Mouse (Mus musculus): ENCODE measurements at regions not wholly inside any gene's neighbourhood (a gene's known extent, or its start where the extent isn't known, plus 50 kb on each side); places are given as distances from the start of the nearest gene placed in this dataset.

GRCm38 (mm10) chr9:73355876-73356275 is 242.7 kb downstream of the Rsl24d1 start:
- Histone ChIP-seq H3K4me2 (no peak overlapping the region), H3K9ac (ENCODE audit: low read depth, low read length) (no peak overlapping the region), H3K4me3 (ENCODE audit: low read depth, low read length) (no peak overlapping the region), H3K4me1 (ENCODE audit: control insufficient read depth, insufficient read depth, low read length) (no peaks in the 10 kb centered on the region), H3K27me3 (ENCODE audit: control insufficient read depth, insufficient read depth, low read length) (no peaks in the 10 kb centered on the region), H3K9me3 (replicated peaks; ENCODE audit: control insufficient read depth, low read length) (no peaks in the 10 kb centered on the region), H3K36me3 (ENCODE audit: control insufficient read depth, insufficient read depth, low read length) (no peaks in the 10 kb centered on the region), H3K27ac (ENCODE audit: low read depth, low read length) (no peak overlapping the region)
- ATAC-seq (replicated peaks; ENCODE audit: insufficient number of reproducible peaks, low FRiP score, low TSS enrichment) = no peak
- WGBS (ENCODE audit: insufficient replicate concordance) = 63% methylated on average over 5 of the region's 5 CpGs

GRCm38 (mm10) chr9:73358968-73359367 is 245.7 kb downstream of the Rsl24d1 start:
- Histone ChIP-seq H3K4me2 (no peak overlapping the region), H3K27ac (ENCODE audit: low read depth, low read length) (no peak overlapping the region), H3K36me3 (ENCODE audit: control insufficient read depth, insufficient read depth, low read length) (no peaks in the 10 kb centered on the region), H3K4me1 (ENCODE audit: control insufficient read depth, insufficient read depth, low read length) (no peaks in the 10 kb centered on the region), H3K9ac (ENCODE audit: low read depth, low read length) (no peak overlapping the region), H3K27me3 (ENCODE audit: control insufficient read depth, insufficient read depth, low read length) (no peaks in the 10 kb centered on the region), H3K4me3 (ENCODE audit: low read depth, low read length) (no peak overlapping the region), H3K9me3 (replicated peaks; ENCODE audit: control insufficient read depth, low read length) (no peaks in the 10 kb centered on the region)
- no peak for ATAC-seq (replicated peaks; ENCODE audit: insufficient number of reproducible peaks, low FRiP score, low TSS enrichment)
- WGBS (ENCODE audit: insufficient replicate concordance) = 87% methylated on average over 6 of the region's 6 CpGs

GRCm38 (mm10) chr9:73380768-73381167 is 267.5 kb downstream of the Rsl24d1 start:
- Histone ChIP-seq H3K9ac (ENCODE audit: low read depth, low read length) (no peak overlapping the region), H3K27ac (ENCODE audit: low read depth, low read length) (no peak overlapping the region), H3K4me3 (ENCODE audit: low read depth, low read length) (no peak overlapping the region), H3K27me3 (ENCODE audit: control insufficient read depth, insufficient read depth, low read length) (no peaks in the 10 kb centered on the region), H3K36me3 (ENCODE audit: control insufficient read depth, insufficient read depth, low read length) (no peaks in the 10 kb centered on the region), H3K4me2 (no peak overlapping the region), H3K4me1 (ENCODE audit: control insufficient read depth, insufficient read depth, low read length) (no peaks in the 10 kb centered on the region), H3K9me3 (replicated peaks; ENCODE audit: control insufficient read depth, low read length) (no peaks in the 10 kb centered on the region)
- WGBS (ENCODE audit: insufficient replicate concordance) = 64% methylated on average over 1 of the region's 1 CpGs
- ATAC-seq (replicated peaks; ENCODE audit: insufficient number of reproducible peaks, low FRiP score, low TSS enrichment) = no peak

GRCm38 (mm10) chr9:73392036-73392435 is 278.8 kb downstream of the Rsl24d1 start:
- H3K36me3 ChIP-seq (ENCODE audit: control insufficient read depth, insufficient read depth, low read length) = no peaks in the 10 kb centered on the region
- no peak overlapping the region for H3K4me3 ChIP-seq (ENCODE audit: low read depth, low read length)
- H3K27ac ChIP-seq (ENCODE audit: low read depth, low read length) = no peak overlapping the region
- 74% methylated on average over 7 of the region's 7 CpGs for WGBS (ENCODE audit: insufficient replicate concordance)
- H3K4me2 ChIP-seq = no peak overlapping the region
- no peak overlapping the region for H3K9ac ChIP-seq (ENCODE audit: low read depth, low read length)
- no peak for ATAC-seq (replicated peaks; ENCODE audit: insufficient number of reproducible peaks, low FRiP score, low TSS enrichment)
- no peaks in the 10 kb centered on the region for H3K9me3 ChIP-seq (replicated peaks; ENCODE audit: control insufficient read depth, low read length)
- H3K4me1 ChIP-seq (ENCODE audit: control insufficient read depth, insufficient read depth, low read length) = no peaks in the 10 kb centered on the region
- H3K27me3 ChIP-seq (ENCODE audit: control insufficient read depth, insufficient read depth, low read length) = no peaks in the 10 kb centered on the region

- no peak overlapping the region for H3K4me2 ChIP-seq
- no peaks in the 10 kb centered on the region for H3K27me3 ChIP-seq (ENCODE audit: control insufficient read depth, insufficient read depth, low read length)
- ATAC-seq (replicated peaks; ENCODE audit: insufficient number of reproducible peaks, low FRiP score, low TSS enrichment) = no peak
- H3K4me3 ChIP-seq (ENCODE audit: low read depth, low read length) = no peak overlapping the region
- no peaks in the 10 kb centered on the region for H3K36me3 ChIP-seq (ENCODE audit: control insufficient read depth, insufficient read depth, low read length)
- no peak overlapping the region for H3K9ac ChIP-seq (ENCODE audit: low read depth, low read length)
- no peak overlapping the region for H3K27ac ChIP-seq (ENCODE audit: low read depth, low read length)
- 77% methylated on average over 8 of the region's 8 CpGs for WGBS (ENCODE audit: insufficient replicate concordance)
- H3K4me1 ChIP-seq (ENCODE audit: control insufficient read depth, insufficient read depth, low read length) = no peaks in the 10 kb centered on the region
- H3K9me3 ChIP-seq (replicated peaks; ENCODE audit: control insufficient read depth, low read length) = no peaks in the 10 kb centered on the region
Measured at GRCm38 (mm10) chr9:73413367-73413930, 300.2 kb downstream of the Rsl24d1 start.

GRCm38 (mm10) chr9:73416084-73416777 is 303.0 kb downstream of the Rsl24d1 start:
- Histone ChIP-seq H3K27ac (ENCODE audit: low read depth, low read length) (no peak overlapping the region), H3K36me3 (ENCODE audit: control insufficient read depth, insufficient read depth, low read length) (no peaks in the 10 kb centered on the region), H3K4me3 (ENCODE audit: low read depth, low read length) (no peak overlapping the region), H3K4me1 (ENCODE audit: control insufficient read depth, insufficient read depth, low read length) (no peaks in the 10 kb centered on the region), H3K4me2 (no peak overlapping the region), H3K9ac (ENCODE audit: low read depth, low read length) (no peak overlapping the region), H3K9me3 (replicated peaks; ENCODE audit: control insufficient read depth, low read length) (no peaks in the 10 kb centered on the region), H3K27me3 (ENCODE audit: control insufficient read depth, insufficient read depth, low read length) (no peaks in the 10 kb centered on the region)
- 87% methylated on average over 10 of the region's 10 CpGs for WGBS (ENCODE audit: insufficient replicate concordance)
- no peak for ATAC-seq (replicated peaks; ENCODE audit: insufficient number of reproducible peaks, low FRiP score, low TSS enrichment)

All from heart, embryonic 11.5 days (tissue).